Mouse (Mus musculus) kidney, postnatal 14 days (tissue): ENCODE results near the gene Ptcd3.
"Not testable (repeated sequence)": the region's sequence is repeated elsewhere in the genome, so short reads cannot be mapped to it uniquely, and the experiment has no call there.

Experiments used
- DNase-seq: peaks from one replicate; pipeline ENCODE4 v3.0.0; 2022; ENCODE audit warnings: mixed read lengths

The Ptcd3 gene

DNA sequence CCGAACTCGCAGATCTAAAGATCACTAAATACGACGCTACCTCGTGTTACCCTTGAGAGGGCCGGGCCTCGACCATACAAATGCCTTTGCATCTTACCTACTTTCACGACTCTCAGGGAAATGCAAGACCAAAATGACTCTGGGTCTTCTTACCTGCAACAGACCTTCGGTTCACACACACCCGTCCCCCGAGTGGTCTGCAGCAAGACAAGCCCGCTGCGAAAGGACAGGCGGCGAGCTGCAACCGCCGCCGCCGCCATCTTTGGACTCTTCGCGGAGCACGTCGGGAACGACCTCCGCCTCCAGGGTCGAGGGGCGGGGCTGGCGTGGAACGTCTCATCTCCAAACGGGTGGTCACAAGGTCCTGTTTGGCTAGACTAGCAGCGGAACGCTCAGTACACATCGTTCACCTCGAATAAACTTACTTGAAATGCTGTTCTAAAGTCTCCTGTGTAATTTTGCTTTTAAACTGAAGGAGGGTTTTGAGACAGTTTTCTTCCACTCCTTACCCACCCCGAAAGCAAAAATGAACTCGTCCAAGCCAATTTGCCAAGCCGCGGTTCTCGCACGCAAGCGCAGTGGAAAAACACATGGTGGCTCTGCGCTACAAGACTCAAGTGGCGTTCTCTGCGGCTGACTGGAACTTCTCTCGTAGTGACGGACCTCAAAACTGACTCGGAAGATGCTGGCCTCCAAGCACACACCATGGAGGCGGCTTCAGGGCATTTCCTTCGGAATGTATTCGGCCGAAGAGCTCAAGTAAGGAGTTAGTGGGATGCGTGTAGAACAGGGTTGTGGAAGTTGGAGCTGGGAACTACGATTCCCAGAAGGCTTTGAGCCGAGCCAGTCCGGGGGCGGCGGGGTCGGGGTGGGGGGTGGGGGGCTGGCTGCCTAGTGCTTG is at the start of gene Ptcd3, which contains the start of gene Polr1a:
Gene Ptcd3 (minus strand): TSS at position 270 of the 901 bp plus-strand sequence.
Gene Polr1a (plus strand): TSS at position 573 of the 901 bp plus-strand sequence.
- DNase-seq = peak; percentile 94

DNA sequence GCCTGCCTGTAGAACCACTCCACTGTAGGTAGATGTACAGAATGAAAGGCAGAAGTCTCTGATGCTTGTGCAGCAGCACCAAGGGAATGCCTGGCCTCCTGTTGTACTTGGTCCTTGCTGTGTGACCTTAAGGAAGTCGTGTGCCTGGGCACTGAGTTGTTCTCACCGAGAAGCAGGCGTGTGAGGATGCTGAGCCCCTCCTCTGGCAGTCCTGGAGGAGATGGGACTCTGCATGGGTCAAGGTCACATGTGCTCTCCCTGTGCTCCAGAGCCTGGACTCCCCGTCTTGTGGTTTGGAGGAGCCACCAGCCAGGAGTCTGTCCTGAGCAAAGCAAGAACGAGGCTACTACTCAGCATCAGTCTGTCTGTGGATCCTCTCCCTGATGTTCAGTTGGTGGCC is 42.6 kb upstream of the Ptcd3 start:
- DNase-seq = no peak

DNA sequence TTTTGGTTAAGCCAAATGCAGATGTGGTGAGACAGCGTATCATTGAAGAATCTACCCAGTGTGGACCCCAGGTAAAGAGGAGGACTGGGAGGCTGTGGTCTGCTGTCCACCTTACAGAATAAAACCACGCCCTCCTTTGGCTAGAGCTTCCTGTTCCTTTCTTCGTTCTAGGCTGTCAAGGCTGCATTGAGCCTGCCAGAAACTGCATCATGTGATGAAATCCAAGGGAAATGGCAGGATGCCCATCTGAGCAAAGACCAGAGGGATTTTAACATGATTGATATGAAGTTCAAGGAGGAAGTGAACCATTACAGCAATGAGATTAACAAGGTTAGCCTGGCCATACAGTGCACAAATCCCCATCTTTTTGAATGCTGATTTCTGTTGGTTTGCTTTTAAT is 42.0 kb upstream of the Ptcd3 start:
- peak; percentile 87 for DNase-seq

DNA sequence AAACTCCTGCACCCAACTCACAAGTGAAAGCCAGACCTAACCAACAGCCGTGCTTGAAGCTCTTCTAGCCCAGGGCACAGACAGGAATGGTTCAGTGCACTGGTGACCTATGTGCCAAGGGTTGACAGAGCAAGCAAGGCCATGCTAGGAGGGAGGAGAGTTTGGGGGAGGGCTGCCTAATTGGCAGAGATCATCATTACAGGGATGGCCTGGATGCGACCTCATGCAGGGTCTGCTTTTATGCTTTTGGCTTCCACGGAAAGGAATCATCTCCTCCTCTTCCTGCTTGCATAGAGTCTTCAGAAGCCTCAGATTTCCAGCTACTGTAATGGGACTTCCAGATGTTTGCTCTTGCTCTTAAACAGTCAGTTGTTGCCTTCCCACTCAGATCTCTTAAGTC is 41.2 kb upstream of the Ptcd3 start:
- DNase-seq = no peak

DNA sequence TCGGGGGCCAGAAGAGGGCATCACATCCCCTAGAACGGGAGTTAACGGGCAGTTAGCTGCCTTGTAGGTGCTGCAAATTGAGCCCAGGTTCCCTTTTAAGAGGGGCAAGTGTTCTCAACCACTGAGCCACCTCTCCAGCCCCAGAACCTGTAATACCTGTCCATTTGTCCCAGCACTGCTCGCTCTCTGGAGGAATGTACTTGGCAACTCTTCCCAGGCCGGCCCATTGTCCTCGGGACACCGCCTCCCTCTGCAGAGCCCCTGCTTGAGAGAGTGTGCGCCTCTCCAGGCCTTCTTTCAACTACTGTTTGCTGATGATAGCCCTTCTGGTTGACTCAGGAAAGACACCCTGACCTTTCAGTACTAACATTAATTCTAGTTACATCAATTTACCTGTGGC is 37.6 kb upstream of the Ptcd3 start:
- no peak for DNase-seq

DNA sequence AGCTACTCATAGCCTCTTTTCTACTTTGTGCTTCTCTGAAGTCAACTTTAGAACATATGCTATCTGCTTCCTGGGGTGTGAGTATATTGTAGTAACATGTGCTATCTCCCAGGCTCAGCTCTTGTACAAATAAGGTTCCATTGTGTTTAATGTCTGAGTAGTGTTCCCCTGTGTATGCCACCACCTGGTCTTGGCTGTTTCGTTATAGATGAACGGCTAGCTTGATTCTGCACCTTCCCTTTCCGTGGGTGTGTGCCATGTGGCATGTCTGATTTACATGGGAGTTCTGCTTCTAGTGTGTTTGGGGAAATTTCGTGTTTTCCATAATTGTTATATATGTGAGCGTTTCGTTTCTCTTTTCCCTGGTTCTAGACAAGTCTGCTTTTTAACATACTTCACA is 36.6 kb upstream of the Ptcd3 start:
- DNase-seq = no peak

DNA sequence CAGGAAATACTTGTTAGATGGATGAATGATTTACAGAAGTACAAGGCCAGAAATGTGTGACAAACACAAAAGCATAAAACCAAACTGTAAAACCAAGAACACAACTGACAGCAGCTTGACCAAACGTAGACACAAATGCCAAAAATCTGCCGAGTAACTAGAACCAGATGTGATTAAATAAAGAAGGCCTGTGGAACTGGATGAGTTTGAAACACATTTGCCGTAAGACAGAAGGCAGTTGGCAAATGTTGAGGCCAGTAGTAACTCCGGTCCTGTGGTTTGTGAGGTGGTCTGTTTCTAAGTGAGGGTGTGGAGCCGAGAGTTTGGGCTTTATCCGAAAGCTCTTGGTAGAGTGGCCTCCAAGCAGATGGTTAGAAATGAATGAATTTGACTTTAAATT is 32.4 kb upstream of the Ptcd3 start:
- no peak for DNase-seq

DNA sequence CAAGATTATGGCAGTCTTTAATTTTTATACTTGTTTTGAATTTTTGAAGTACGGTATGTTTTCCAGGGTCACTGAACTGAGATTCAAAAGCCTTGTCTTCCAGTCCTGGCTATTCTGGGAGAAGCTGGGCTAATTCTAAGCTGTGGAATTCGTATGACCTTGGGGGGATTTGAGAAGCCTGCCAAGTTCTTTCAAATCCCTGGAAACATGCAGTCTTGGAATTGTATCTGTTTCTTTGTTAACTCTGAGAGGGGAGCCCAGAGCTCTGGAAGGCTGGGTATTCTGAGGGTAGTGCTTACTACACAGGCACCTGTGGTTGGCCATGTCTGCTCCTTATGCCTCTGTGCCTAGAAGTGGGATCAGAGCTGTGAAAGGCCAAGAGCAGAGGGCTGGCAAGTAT is 27.2 kb upstream of the Ptcd3 start:
- DNase-seq = peak; percentile 63

DNA sequence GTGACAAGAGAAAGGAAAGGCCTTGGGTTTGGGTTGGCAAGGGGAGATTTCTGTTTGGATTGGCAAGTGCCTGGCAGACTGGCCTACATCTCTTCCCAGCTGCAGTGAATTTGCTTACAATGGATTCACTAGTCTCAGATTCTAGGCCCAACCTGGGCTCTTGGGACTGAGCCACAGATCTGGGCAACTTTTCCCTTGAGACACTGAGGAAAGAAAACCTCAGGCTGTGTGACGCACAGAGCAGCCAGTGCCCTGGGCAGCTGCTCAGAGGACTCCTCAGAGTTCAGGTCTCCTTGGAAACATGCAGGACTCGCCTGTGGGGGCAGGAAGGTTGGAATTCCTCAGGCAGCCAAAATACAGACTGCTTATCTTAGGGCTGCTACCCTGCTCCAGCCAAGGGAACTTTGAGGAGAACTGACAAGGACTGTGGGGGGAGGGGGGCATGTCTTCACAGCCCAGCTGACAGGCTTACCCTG is 25.6 kb upstream of the Ptcd3 start:
- peak; percentile 58 for DNase-seq

DNA sequence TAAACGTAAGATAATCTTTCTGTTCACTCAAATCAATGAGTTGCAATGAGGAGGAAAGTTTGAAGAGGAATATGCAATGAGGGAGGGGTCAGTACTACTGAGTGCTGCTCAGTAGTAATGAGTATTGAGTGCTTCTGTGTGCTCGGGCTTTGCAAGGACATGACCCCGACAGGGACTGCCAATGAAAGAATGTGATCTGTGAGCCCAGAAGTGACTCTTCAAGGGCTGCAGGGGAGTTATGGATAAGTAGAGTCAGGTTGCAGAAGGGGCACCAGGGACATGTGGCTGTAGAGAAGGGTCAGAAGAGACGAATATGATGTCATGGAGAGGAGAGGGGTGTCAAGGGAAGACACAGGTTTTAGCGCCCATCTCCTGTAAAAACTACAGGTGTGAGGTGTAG is 23.8 kb upstream of the Ptcd3 start:
- DNase-seq = no peak

DNA sequence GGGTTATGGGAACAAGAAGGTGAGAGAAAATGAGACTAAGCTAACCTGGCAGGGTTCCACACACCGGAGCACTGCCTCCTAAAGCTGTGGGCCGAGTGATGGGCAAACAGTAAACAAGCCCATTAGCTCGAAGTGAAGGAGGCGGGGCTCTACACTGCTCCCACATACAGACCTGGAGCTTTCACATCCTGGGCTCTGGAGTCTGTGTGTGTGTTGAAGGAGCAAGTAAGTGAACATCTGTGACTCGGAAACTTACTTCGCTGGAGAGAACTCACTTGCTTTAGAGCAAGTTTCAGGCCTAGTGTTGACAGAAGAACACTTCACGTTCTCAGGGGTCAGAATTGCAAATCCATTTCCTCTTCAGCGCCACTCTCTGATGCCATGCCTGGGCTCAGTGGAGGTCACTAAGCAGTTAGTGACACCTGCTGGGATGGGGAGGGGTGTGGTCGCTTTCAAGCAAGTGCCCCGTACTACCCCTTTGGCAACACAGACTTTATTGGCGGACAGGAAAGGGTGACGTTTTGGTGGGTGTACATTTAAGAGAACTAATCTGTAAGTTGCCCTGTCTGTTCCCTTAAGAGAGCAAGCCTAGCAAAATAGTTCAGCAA is 22.4 kb upstream of the Ptcd3 start:
- DNase-seq = no peak

DNA sequence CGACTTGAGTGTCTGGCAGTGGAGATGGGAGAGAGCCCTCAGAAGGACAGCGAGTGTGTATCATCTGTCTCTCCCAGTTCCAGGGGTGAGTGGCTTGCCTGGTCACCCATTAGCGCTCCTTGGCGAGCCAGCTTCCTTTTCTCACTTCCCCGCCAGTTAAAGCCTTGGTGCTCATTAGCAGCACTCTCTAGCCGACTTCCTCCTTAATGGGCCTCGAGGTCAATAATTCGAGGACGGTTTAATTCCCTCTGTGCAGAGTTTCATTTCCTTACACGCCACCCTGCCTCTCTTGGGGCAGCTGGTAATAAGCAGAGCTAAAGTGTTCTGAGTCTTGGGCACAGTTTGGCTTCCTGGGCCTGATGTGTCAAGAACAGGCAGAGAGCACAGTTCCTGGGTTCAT is 21.5 kb upstream of the Ptcd3 start:
- DNase-seq = no peak

DNA sequence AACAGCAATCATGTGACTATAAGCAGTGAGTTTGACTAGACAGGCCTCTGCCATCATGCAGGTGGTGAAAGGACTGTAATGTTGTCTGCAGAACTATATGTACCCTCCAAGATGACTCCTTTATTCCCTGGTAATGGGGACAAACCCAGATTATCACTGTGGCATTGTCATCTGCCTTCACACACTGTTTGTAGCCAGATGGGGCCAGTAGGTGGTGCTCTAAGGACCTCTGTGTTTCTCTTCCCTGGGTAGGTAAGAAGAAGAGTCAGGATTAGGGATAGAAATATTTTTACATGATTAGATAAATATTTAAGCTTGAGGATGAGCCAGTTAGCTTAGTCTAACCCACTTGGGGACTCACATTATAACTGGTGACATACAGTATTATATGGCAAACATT is 19.4 kb upstream of the Ptcd3 start:
- DNase-seq = peak; percentile 66

DNA sequence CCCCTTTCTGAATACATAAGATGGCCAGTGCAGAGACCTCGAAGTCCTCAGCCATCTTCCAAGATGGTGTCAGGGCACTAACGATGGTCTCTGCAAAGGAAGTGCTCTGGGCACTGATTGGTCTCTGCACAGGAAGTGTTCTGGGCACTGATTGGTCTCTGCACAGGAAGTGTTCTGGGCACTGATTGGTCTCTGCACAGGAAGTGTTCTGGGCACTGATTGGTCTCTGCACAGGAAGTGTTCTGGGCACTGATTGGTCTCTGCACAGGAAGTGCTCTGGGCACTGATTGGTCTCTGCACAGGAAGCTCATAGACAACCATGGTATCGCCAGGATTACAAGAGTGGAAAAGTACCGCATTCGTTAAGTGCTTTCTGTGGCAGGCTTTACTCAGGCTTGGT is 16.7 kb upstream of the Ptcd3 start:
- not testable (repeated sequence) for DNase-seq

DNA sequence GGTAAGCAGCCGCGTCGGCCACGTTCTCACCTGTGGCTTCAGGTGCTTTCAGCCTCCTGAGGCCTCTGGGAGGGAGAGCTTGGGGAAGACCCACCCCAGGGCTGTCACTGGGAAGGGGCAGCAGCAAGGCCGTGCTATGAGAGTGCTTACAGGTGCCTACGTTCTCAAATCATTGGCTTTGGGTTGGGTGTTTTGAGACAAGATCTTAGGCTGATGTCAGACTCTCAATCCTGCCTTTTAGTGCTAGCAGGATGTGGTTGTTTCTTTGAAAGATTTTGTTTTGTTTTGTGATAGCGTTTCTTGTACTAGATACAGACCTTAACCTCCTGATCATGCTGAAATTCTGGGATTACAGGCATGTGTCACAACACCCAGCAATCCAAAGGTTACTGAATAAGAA is 12.2 kb upstream of the Ptcd3 start:
- DNase-seq = no peak

DNA sequence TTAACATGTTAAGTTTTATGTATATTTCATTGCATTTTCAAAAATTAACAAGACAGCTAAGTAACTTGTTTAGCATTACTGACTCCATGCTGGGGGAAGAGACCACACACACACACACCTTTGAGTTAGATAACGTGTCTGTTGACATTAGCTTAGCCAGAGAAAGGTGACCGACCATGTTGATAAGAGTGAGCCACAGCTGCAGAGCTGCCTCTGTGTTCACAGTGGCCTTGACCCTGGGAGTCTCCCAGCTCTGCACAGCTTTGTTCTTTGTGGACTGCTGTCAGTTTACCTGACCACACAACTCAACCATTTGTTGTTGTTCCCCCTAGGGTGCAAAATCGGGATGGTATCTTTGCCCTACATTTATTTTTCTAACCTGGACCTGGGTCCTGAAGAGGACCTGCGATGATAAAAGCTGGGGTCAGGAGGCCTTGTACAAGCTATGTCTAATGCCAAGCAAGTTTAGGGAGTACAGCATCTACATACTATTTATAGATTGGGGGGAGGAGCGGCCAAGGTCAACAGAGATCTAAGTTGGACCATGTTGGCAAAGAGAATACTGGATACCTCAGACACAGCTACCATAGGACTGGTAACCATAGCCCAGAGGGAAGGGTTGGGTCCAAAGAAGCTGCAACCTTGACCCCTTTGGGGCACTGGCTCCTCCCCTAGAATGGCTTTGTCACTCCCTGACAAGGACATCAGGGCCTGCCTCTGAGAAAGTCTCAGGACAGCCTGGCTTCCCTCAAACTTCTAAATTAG is 3.3 kb upstream of the Ptcd3 start:
- DNase-seq = no peak

DNA sequence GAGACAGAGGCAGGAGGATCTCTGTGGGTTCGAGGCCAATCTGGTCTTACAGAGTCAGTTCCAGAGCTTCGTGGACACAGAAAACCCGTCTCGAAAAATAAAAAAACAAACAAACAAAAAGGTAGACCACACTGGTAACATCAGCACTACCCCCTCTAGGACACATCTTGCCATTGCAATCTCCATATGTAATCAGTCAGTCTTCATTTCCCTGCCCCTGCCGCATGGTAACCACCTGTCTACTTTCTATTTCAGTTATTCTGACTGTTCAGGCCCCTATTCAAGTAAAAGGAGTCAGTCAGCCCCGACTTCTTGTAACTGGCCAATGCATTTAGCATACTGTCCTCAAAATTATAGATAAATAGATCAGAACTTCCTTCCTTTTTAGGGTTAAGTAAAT is 1.3 kb upstream of the Ptcd3 start:
- DNase-seq = no peak

DNA sequence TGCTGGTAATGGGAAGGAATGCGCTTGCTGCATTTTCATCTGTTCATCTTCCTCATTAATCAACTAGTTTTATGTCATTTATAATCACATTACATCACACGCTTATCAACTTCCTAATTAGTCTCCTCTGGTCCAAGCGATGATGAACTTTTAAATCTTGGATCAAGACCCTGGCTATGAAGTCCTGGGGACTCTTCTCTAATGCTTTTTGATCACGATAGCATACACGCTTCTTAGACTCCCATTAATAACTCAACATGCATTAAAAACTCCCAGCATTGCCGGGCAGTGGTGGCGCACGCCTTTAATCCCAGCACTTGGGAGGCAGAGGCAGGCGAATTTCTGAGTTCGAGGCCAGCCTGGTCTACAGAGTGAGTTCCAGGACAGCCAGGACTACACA is 834 bp upstream of the Ptcd3 start:
- DNase-seq = no peak

DNA sequence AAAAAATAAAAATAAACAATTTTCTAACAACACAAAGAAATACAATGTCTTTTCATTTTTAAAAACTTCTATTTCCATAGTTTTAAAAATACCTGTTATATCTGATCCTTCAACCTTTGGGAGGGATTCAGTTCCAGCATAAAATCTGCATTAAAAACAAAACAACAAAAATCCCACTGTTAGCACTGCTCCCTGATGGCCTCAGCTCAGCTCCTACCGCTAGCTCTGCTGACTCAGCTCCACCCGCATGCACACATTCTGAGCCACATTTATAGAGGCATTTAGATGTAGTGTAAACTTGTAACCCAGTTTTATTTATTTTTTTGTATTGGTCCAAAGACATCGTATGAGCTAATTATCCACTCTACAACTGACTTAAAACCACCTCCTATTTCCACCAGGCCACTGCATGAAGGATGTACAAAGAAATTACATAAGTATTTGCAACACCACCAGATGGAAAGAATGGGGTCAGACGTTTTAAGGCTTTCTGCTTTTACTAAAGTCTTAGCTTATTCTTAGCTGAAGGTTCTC is 781 bp downstream of the Ptcd3 start:
- DNase-seq = no peak

DNA sequence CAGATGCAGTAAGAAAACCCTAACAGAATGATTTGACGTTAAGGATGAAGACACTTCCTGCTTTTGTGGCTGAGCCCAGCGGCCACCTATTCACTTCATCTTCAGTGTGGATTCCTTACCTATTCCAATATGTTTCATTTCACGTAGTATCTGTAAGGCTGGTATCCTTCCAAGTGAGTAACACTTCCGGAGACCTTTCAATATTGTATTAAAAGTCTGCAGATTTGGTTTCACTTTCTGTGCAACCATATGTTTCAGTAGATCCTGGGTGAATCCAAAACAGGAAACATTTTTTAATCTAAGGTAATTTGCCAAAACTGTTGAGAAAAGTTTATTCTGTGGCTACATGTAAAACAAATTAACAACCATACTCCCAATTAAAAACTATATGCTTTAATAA is 15.3 kb downstream of the Ptcd3 start:
- DNase-seq = no peak

DNA sequence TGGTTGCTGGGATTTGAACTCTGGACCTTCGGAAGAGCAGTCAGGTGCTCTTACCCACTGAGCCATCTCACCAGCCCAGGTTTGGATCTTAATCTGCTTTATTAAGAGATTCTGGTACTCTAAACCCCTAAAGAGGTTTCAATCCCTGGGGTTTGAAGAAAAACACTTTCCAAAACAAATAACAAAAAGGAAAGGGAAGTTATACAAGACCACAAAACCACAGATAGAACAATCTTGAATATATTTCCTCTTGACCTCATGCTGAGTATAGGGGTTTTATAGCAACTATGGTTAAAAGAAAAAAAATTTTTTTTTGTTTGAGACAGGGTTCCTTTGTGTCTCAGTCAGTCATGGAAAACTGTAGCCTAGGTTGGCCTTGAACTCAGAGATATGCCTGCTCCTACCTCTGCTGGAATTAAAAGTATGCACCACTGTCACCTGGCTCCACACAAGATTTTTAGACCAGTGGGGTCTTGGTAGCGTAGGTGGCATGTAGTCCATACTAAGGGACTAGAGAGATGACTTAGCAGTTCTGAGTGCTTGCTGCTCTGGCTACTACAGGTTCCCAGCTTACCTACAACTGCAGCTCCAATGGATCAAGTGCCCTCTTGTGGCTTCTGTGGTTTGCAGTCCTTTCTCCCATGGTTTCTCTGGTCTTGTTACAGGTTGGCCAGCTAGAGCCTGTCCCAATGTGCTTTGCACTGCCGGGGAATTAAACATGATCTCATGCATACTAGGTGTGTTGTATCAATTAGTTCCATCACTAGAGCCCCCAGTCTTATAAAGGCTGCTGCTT is 30.4 kb downstream of the Ptcd3 start:
- DNase-seq = no peak

DNA sequence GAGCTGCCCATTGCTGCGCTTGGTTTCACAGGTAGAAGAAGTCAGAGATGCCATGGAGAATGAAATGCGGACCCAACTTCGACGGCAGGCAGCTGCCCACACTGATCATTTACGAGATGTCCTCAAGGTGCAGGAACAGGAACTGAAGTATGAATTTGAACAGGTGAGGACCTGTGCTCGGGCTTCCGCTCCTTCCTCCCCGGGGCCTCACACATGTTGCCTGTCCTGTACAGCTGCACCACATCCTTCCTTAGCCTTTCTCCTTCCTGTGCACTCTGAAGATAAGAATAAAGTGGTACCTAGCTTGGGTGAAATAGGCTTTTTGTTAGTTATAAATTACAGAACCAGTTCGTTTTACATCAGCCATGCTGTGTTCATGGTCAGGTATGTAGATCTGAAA is 37.2 kb downstream of the Ptcd3 start:
- no peak for DNase-seq
